Mouse (Mus musculus) cerebellum, adult 2 months (tissue): ENCODE data around the gene Lpar5. TPM values are rescaled to one million over a fixed set of nuclear protein-coding genes. Genes with fewer than 3 reads are reported as not detected.
A peak's percentile ranks its signal among the peaks of the same experiment; 100 is the strongest.

Experiments
- DNase-seq, 2 experiments: peaks; one replicate each; pipeline ENCODE4 v3.0.0; 2021
- H3K27ac ChIP-seq: fragments of 200-500 bp; 2 replicates; pipeline ENCODE4 v1.5.1; 2012; ENCODE audit warnings: low read length, control low read depth, inconsistent platforms; ENCODE audit not compliant: insufficient read depth
- H3K27me3 ChIP-seq: fragments of 200-500 bp; 2 replicates; pipeline ENCODE4 v1.6.1; 2012; ENCODE audit warnings: inconsistent platforms, mild to moderate bottlenecking, low read length, moderate library complexity; ENCODE audit not compliant: control insufficient read depth, insufficient read depth
- H3K4me1 ChIP-seq: fragments of 200-500 bp; 2 replicates; pipeline ENCODE4 v1.6.1; 2011; ENCODE audit warnings: low read length; ENCODE audit not compliant: control insufficient read depth, insufficient read depth
- H3K4me3 ChIP-seq: fragments of 200-500 bp; replicated peaks from 2 replicates; pipeline ENCODE3; 2011; ENCODE audit warnings: mild to moderate bottlenecking, low read depth, low read length, control low read depth; ENCODE audit not compliant: insufficient read depth
- CTCF ChIP-seq: fragments of 200-500 bp; IDR thresholded peaks from 2 replicates; pipeline ENCODE4 v1.5.1; 2011; ENCODE audit warnings: low read depth, mild to moderate bottlenecking, control low read depth, low read length, moderate library complexity, borderline replicate concordance; ENCODE audit not compliant: insufficient read depth
- POLR2A ChIP-seq: fragments of 200-500 bp; IDR thresholded peaks from 2 replicates; pipeline ENCODE4 v1.6.1; 2011; ENCODE audit warnings: low read length, control low read depth, borderline replicate concordance; ENCODE audit not compliant: insufficient read depth
- WGBS: fragments of 180-500 bp; shearing (Covaris S2); methylation state at CpG from one replicate; pipeline ENCODE4 v1.1.7; 2018; 5-methylcytosine and 5-hydroxymethylcytosine counted together
- polyA plus RNA-seq: library from polyadenylated mRNA; depleted of rRNA; stranded (reverse); fragments of >200 nt; gene quantifications from 2 replicates; pipeline ENCODE4 v1.2.3, GENCODE M21; 2012; rRNA removed

The Lpar5 gene
- polyA plus RNA-seq, 1 experiment = 0.84 TPM

DNA sequence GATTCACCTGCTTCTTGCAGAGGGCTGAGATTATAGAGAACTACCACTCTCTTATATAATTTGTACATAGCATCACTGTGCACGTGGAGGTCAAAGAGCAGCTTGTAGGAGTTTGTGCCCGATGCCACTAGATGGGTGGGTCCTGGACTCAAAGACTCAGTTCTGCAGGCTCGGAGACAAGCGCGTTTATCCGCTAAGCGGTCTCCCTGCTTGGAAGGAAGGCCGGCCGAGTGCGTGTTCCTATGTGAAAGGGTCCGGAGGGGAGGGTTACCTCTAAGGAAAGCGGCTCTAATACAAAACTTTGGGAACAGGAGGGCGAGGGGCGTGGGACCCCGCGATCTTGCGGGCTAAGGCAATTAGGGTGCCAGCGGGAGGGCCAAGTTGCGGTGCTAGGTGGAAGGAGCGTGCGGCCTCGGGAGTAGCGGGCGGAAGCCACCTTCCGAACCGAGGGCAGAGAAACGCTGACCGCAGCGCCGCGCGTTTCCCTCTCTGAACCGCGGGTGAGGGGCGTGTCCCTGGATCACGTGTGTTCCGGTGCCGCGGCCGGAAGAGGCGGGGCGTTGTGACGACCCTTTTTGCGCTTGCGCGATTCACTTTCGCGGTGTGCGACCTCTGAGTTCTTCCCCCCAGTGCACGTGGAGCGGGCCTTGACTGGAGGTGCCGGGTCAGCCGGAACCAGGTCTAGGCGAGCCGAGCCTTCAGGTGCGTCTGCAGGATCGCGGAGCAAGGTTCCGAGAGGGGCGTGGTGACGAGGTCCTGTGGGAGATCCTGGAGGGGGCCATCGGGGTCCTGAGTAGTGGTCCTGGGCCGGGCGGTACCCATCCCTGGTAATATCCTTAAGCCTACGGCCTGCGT, 63.8 kb downstream of the Lpar5 start, which contains the start of gene Nop2:
Gene Nop2, plus strand, starts transcription at position 608 of the 855 bp plus-strand sequence.
- WGBS = under 1% methylated on average over 66 of the region's 66 CpGs
- Histone ChIP-seq H3K4me3 (peak within 1 kb of the TSS; percentile 89), H3K27ac (peak within 1 kb of the TSS; percentile 56; the same call in 1 of the 2 replicates), H3K4me1 (peaks cover 4% of the 10 kb centered on the region; the same call in 1 of the 2 replicates), H3K27me3 (no peaks in the 10 kb centered on the region)
- peak; percentile 84 for DNase-seq
- TF ChIP-seq POLR2A = peak; percentile 96
- TF ChIP-seq CTCF = no peak

Other genes with a start within 250 kb of the Lpar5 start
- gene Usp5, start 238.4 kb upstream of the Lpar5 start, polyA plus RNA-seq = 155 and 159 TPM in 2 replicates
- gene Cdca3, start 238.4 kb upstream of the Lpar5 start, polyA plus RNA-seq = 1.3 and 1.4 TPM in 2 replicates
- gene Gnb3, start 227.6 kb upstream of the Lpar5 start, polyA plus RNA-seq = 0.84 and 1.3 TPM in 2 replicates
- gene P3h3, start 210.2 kb upstream of the Lpar5 start, polyA plus RNA-seq = 106 and 112 TPM in 2 replicates
- gene Gpr162, start 203.9 kb upstream of the Lpar5 start, polyA plus RNA-seq = 177 and 183 TPM in 2 replicates
- 0.05 and 0.26 TPM in 2 replicates for gene Cd4, start 179.7 kb upstream of the Lpar5 start, polyA plus RNA-seq
- gene Lag3, start 156.2 kb upstream of the Lpar5 start, polyA plus RNA-seq = 1.5 TPM in 2 replicates
- gene Ptms, start 147.8 kb upstream of the Lpar5 start, polyA plus RNA-seq = 958 and 983 TPM in 2 replicates
- gene Mlf2, start 136.5 kb upstream of the Lpar5 start, polyA plus RNA-seq = 669 and 677 TPM in 2 replicates
- 276 and 289 TPM in 2 replicates for gene Cops7a, start 102.4 kb upstream of the Lpar5 start, polyA plus RNA-seq
- gene Pianp, start 71.2 kb upstream of the Lpar5 start, polyA plus RNA-seq = 104 and 109 TPM in 2 replicates
- 57.3 and 64.8 TPM in 2 replicates for gene Zfp384, start 58.8 kb upstream of the Lpar5 start, polyA plus RNA-seq
- 75.7 and 80.2 TPM in 2 replicates for gene Ing4, start 28.2 kb upstream of the Lpar5 start, polyA plus RNA-seq
- 23.7 and 24.8 TPM in 2 replicates for gene Acrbp, start 18.2 kb upstream of the Lpar5 start, polyA plus RNA-seq
- 110 and 112 TPM in 2 replicates for gene Chd4, start 28.1 kb downstream of the Lpar5 start, polyA plus RNA-seq
- gene Nop2, start 64.0 kb downstream of the Lpar5 start, polyA plus RNA-seq = 24.5 and 24.9 TPM in 2 replicates
- 95.4 and 96.0 TPM in 2 replicates for gene Iffo1, start 77.3 kb downstream of the Lpar5 start, polyA plus RNA-seq
- 5,061 and 5,782 TPM in 2 replicates for gene Gapdh, start 98.5 kb downstream of the Lpar5 start, polyA plus RNA-seq
- gene Ncapd2, start 123.8 kb downstream of the Lpar5 start, polyA plus RNA-seq = 80.8 and 85.4 TPM in 2 replicates
- gene Mrpl51, start 123.9 kb downstream of the Lpar5 start, polyA plus RNA-seq = 61.6 and 70.4 TPM in 2 replicates
- gene Vamp1, start 147.6 kb downstream of the Lpar5 start, polyA plus RNA-seq = 556 and 718 TPM in 2 replicates
- gene Tapbpl, start 163.9 kb downstream of the Lpar5 start, polyA plus RNA-seq = 6.3 TPM in 2 replicates
- gene Cd27, start 169.1 kb downstream of the Lpar5 start, polyA plus RNA-seq = 0.13 TPM in 1 of 2 replicates, not detected in the other
- not detected in 2 replicates for gene Tuba3a, start 218.1 kb downstream of the Lpar5 start, polyA plus RNA-seq
- gene Ltbr, start 246.0 kb downstream of the Lpar5 start, polyA plus RNA-seq = 12.1 and 12.5 TPM in 2 replicates